ENCODE assay signal across 8 mouse cellular contexts in the genomic region with DNA sequence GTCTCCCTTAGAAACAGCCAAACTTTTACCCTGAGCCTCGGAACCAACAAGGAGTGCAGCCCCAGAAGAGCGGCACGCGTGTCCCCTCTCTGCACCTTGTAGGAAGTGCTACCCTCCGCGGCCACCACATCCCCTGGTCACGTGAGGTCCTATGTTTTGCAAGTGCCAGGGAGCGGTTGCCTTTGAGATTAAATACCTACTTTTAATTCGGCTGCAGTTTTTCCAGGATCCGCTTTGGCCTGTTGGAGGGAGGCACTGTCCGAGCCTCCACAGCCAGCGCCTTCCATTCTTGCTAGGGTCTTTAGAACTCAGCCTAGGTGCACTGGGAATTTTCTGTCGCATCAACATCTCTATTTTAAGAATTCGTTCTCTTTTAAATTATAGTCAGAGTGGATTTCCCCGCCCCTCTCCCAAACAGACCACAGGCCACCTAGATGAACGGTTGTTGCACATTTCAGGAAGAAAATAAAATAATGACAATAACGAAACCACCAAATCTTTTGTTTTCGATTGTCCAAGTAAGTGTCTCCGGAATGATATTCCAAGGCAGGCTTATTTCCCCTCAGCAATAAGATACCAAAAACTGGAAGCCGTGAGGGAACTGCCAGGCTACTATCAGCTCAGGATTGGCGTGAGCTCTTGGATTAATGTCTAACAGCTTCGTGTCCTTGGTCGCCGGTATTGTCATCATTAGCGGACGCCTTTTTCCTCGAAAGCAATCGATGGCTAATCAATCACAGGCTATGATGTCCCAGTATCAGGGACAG. TPM values are rescaled to one million over a fixed set of nuclear protein-coding genes. Genes with fewer than 3 reads are reported as not detected.
A peak's percentile ranks its signal among the peaks of the same experiment; 100 is the strongest.
DNase-seq lines count a peak whose midpoint lies in the region; ATAC-seq lines count a peak whose summit lies in the region.

No protein-coding gene starts in this region.

- H3K4me2 ChIP-seq in hindbrain, embryonic 15.5 days = peak overlapping the region; percentile 63
- peak overlapping the region; percentile 86 for H3K4me2 ChIP-seq in neural tube, embryonic 12.5 days (replicated peaks)

- H3K9ac ChIP-seq in hindbrain, embryonic 15.5 days = no peak overlapping the region
- H3K9ac ChIP-seq in neural tube, embryonic 12.5 days = no peak overlapping the region

- 1% methylated on average over 28 of the region's 28 CpGs for WGBS in embryonic facial prominence, embryonic 10.5 days
- 2% methylated on average over 28 of the region's 28 CpGs for WGBS in hindbrain, embryonic 15.5 days
- WGBS in neural tube, embryonic 12.5 days = under 1% methylated on average over 28 of the region's 28 CpGs

- H3K9me3 ChIP-seq in embryonic facial prominence, embryonic 10.5 days = no peaks in the 10 kb centered on the region
- no peaks in the 10 kb centered on the region for H3K9me3 ChIP-seq in hindbrain, embryonic 15.5 days
- H3K9me3 ChIP-seq in neural tube, embryonic 12.5 days = no peaks in the 10 kb centered on the region

- peaks cover 21% of the 10 kb centered on the region for H3K4me1 ChIP-seq in embryonic facial prominence, embryonic 10.5 days
- H3K4me1 ChIP-seq in hindbrain, embryonic 15.5 days (replicated peaks) = peaks cover 14% of the 10 kb centered on the region
- peaks cover 17% of the 10 kb centered on the region for H3K4me1 ChIP-seq in neural tube, embryonic 12.5 days

- no peak overlapping the region for H3K27ac ChIP-seq in embryonic facial prominence, embryonic 10.5 days (replicated peaks)
- no peak overlapping the region for H3K27ac ChIP-seq in hindbrain, embryonic 15.5 days (replicated peaks)
- no peak overlapping the region for H3K27ac ChIP-seq in neural tube, embryonic 12.5 days

- DNase-seq in embryo, embryonic 11 days = peak; percentile 49
- DNase-seq in embryo, embryonic 9.5 days (ENCODE audit: extremely low spot score) = no peak
- DNase-seq in embryonic facial prominence, embryonic 10.5 days (ENCODE audit: low spot score) = peak; percentile 45
- peak; percentile 45 to 51 for DNase-seq in lung, adult 18-20 months
- DNase-seq in cerebellum, postnatal 4 days (ENCODE audit: low spot score in 2 of 2) = no peak
- no peak for DNase-seq in gastrocnemius, postnatal 4 days (ENCODE audit: low spot score in 2 of 2)

- H3K4me3 ChIP-seq in embryonic facial prominence, embryonic 10.5 days = peak overlapping the region; percentile 68
- no peak overlapping the region for H3K4me3 ChIP-seq in hindbrain, embryonic 15.5 days
- no peak overlapping the region for H3K4me3 ChIP-seq in neural tube, embryonic 12.5 days

- no peak for ATAC-seq in hindbrain, embryonic 15.5 days (ENCODE audit: low FRiP score, low read depth)
- ATAC-seq in neural tube, embryonic 12.5 days (ENCODE audit: low FRiP score, low read depth) = no peak

- H3K36me3 ChIP-seq in embryonic facial prominence, embryonic 10.5 days (replicated peaks) = no peaks in the 10 kb centered on the region
- no peaks in the 10 kb centered on the region for H3K36me3 ChIP-seq in hindbrain, embryonic 15.5 days
- no peaks in the 10 kb centered on the region for H3K36me3 ChIP-seq in neural tube, embryonic 12.5 days

- H3K27me3 ChIP-seq in embryonic facial prominence, embryonic 10.5 days (replicated peaks; ENCODE audit: low read depth, poor library complexity, severe bottlenecking) = peaks cover 98% of the 10 kb centered on the region
- peaks cover 56% of the 10 kb centered on the region for H3K27me3 ChIP-seq in hindbrain, embryonic 15.5 days
- peaks cover 94% of the 10 kb centered on the region for H3K27me3 ChIP-seq in neural tube, embryonic 12.5 days (replicated peaks)

RNA-seq across cellular contexts. Expression of a gene that starts 1.1 kb away (rescaled TPM):
- polyA plus RNA-seq in embryonic facial prominence, embryonic 10.5 days (2016; fragmentation: Nextera tagmentation; extraction: Ambion mirVana) = 5.8 and 7.7 TPM in 2 replicates
- polyA plus RNA-seq in hindbrain, embryonic 15.5 days (2015; fragmentation: Nextera tagmentation; extraction: Ambion mirVana) = 2.3 and 3.1 TPM in 2 replicates
- polyA plus RNA-seq in neural tube, embryonic 12.5 days (2016; fragmentation: Nextera tagmentation; extraction: Ambion mirVana) = 12.9 and 13.0 TPM in 2 replicates
- total RNA-seq in gastrocnemius, postnatal 4 days (2021) = 10 to 100 TPM; 22.5 to 27.7 TPM

Comparison
In these comparisons a context has a peak if more than half of its experiments do, and no peak if none do; other contexts are left out.
1. DNase-seq: peak in embryo, embryonic 11 days (single experiment), embryonic facial prominence, embryonic 10.5 days (single experiment) and lung, adult 18-20 months (2 of 2); none in embryo, embryonic 9.5 days (single experiment), cerebellum, postnatal 4 days (0 of 2) and gastrocnemius, postnatal 4 days (0 of 2).